Mouse (Mus musculus) megakaryocyte, embryonic 14.5 days (primary cell): ENCODE measurements at regions not wholly inside any gene's neighbourhood (a gene's known extent, or its start where the extent isn't known, plus 50 kb on each side); places are given as distances from the start of the nearest gene placed in this dataset.

Experiments used
- FLI1 ChIP-seq: IDR thresholded peaks from 2 replicates; pipeline ENCODE4 v1.6.1; 2012; ENCODE audit warnings: low read length, inconsistent platforms, mixed read lengths
- GATA1 ChIP-seq: IDR thresholded peaks from 3 replicates; pipeline ENCODE4 v1.6.1; 2012; ENCODE audit warnings: mixed read lengths, low read length, inconsistent platforms, borderline replicate concordance

- no peak for TF ChIP-seq GATA1
- TF ChIP-seq FLI1 = no peak
Observed at GRCm38 (mm10) chr14:58936131-58936530, 206.6 kb downstream of the 1700129C05Rik start.
